Mouse (Mus musculus): ENCODE results near the gene Cfap46.
"Not testable (repeated sequence)": the region's sequence is repeated elsewhere in the genome, so short reads cannot be mapped to it uniquely, and the experiment has no call there.

The Cfap46 gene

DNA sequence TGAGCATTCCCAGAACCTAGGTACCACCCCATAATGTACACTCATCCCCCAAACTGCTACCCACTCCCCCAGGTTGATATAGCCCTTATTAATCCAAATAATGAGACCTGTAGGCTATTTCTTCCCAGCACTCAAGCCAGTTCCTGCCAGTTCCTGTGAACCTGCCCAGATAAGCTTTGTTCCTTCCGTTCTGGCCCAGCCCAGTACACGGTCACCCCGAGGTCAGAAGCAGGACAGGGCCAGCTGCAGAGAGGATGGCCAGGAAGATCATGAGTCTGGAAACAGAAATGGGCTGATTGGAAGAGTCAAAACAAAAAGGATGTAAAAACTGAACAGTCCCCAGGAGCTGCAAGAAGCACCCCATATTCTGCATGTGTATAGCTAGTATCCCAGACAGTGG lies 20.3 kb downstream of the Cfap46 start:
- DNase-seq (ENCODE audit: low spot score in 2 of 2), result no peak

DNA sequence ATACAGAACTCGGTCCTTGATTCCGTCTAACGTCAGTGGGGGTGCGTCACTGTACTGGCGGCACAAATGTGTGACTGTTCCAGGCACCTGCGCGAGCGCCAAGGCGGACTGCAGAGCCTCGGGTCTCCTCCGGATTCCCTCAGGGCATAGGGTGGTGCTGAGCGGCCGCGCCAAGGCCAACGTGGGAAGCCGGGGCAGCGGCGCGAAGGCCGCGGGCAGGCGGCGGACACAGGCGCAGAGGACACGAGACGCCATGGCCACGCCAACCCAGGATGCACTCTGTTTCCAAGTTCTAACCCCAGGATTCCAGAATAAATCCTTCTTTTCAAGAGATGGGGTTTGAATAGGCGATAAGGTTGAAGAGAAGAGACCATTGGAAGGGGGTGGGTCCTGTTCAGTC lies 23.7 kb downstream of the Cfap46 start:
- DNase-seq (ENCODE audit: low spot score in 2 of 2), result not testable (repeated sequence)

DNA sequence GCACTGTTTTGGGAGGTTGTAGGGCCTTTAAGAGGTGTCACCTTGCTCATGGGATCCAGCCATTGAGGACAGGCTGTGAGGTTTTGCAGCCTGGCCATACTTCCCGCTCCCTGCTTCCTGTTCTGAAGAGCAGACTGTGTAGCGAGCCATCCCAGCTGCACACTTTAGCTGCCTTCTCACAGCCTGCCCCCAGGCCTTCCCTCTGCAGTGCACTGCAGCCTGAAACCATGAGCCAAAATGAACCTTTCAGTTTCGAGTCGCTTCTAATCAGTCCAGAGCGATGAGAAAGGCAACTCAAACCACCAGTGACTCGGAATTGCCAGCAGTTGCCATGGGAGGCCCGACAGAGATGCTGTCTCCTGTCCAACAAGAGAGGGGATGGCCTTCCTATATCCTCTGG lies 33.9 kb downstream of the Cfap46 start:
- DNase-seq (ENCODE audit: low spot score in 2 of 2), result no peak

DNA sequence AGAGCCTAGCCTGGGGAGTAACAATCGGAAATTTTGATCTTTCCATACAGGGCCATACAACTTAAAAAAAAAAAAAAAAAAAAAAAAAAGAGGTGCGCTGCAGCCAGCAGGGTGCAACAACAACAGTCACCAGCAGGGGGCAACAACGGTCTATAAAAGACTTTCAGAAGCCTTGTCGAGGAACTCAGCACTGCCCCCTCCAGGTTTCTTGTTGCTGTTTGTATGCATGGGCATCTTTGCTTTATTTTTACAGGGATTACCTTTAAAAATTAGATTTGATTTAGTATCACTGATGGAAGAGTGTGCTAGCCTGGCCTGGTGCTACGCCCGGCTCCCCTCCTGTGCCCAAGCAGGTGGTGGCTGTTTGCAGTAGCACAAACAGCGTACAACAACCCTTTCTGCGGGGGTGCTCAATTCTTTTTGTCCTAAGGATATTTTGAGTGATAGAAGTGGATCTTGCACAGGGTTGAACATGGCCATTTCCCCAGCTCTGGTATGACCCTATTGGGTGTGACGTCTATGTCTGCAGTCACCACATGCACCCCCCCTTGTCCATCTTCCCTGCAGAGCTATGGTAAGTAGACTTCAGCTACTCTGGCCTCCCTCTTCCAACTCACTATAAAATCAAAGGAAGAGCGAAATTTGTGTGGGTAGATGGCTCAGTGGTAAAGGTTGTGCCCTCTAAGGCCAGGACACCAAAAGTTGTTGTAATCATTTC lies 35.4 kb downstream of the Cfap46 start:
- DNase-seq (ENCODE audit: low spot score in 2 of 2), result peak; percentile 84 to 94

DNA sequence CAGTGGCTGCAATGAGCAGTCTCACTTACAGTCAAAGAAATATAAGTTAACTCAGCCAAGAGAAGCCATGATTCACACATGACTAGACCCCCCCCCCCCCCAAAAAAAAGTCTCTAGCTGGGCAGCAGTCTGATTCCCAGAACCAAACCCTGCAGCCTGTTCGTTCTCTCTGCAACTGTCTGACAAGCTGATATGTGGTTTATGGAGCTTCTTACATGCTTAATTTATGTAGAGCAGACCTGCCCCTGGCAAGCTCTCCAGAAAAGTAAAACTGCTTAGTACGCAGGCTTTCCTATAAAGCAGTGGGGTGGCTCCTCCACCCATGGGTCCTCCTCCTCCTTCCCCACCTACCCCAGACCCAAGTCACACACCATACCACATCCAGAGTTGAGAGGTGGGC lies 50.2 kb downstream of the Cfap46 start:
- DNase-seq (ENCODE audit: low spot score in 2 of 2), result no peak

DNA sequence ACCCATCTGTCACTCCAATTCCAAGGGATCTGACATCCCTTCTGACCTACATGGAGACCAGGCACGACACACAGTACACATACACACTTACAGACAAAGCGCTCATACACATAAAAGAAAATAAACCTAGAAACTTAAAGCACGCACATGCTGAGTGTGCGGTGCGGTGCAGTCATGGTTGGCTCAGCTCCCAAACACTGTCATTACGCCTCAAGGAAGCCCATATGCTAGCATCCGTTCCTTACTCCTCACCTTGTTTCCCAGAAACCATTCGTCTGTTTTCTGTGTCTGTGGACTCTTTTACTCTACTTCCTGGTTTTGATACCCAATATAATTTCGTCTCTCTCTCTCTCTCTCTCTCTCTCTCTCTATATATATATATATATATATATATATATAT lies 58.5 kb downstream of the Cfap46 start:
- no peak for DNase-seq (ENCODE audit: low spot score in 2 of 2)

DNA sequence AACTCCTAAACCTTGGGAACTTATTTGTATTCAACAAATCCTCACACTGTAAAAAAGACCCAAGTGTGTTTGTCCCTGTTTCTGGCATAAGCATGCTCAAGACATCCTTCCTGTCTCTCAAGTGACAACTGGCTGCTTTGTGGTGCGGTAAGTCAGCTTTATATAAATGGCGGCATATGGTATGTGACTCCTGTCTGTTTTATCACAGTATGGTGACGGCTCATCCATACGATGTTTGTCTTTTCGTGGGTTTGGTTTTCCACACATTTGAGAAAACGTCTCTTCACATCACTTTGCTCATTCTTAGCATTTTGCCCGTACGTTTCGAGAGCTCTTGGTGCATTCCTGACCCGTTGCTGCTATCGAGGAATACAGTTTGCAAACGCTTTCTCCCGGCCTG lies 61.0 kb downstream of the Cfap46 start:
- no peak for DNase-seq (ENCODE audit: low spot score in 2 of 2)

DNA sequence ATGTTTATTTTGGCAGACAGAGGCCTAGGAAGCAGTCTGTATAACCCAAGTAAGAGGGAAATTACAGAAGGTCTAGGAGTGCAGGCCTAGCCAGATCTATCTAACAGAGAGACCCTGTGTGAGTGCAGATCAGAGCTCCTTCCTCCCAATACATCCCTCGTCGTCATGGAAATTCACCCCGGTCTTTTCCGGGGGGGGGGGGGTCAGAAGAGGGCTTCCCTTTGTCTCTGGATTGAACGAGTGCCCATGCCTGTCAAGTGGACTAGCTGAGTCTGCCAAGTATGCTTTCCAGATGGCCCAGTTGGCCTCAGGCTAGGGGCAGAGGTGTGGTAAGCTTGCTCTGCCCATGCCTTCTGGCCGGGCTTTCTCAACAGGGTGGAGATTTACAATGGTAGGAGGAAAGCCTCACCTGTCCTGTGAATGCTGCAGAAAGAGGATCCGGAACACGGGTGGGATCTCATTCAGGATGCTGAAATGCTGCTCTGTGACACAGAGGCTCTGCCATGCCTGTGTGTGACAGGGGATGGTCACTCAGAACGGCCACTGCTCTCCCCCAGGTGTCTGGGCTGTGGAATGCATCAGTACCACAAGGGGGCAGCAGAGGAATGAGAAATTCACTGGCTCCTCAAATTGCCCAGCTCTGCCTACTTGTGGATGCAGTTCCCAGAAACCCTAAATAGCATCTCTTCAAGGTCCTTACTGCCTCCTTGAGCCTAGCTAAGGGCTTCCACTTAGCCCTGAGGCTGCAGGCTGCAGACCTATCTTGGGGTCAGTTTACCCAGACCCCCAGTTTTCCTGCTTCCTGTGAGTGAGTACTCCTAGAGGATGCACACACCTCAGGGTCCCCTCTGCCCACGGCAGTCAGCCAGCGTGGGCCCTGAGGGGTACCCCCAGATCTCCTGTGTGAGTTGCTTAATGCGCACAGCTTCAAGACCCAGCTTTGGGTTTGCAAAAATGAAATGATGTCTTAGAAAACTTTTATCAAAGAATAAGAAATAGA lies 67.5 kb downstream of the Cfap46 start:
- DNase-seq (ENCODE audit: low spot score in 2 of 2), result peak in 1 of 2 experiments; percentile 72

DNA sequence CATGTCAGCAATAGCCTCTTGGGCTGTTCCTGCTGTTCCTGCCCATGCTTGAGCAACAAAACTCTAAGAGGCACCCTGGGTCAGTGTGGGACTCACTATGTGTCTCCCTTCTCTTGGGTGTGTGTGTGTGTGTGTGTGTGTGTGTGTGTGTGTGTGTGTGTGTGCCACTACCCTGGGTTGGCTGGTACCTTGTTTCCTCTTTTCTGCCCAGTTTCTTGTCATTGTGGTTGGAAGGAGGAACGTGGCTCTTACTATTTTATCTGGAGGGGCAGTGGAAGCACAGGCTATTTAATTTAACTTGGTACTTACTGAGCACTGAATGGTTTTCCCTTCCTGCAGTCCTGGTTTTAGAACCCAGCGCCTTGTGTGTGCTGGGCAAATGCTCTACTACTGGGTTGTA lies 73.3 kb downstream of the Cfap46 start:
- no peak for DNase-seq (ENCODE audit: low spot score in 2 of 2)

DNA sequence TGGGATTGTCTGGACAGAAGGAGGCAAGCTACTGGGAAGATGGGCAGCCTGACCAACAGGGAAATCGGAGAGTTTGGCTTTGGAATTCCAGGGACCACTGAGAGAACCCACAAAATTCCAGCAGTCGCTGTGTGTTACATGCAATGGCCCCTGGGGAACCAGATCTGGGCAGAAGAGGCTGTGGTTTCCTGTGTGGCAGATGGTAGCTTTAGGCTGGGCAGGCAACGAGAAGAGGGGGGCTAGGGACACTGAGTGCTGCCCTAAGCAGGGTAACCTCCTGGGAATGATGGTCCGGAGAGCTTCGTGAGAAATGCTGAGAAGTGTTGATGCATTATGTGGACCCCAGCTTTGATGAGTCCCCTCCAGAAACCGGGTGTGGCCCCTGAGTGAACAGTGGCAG lies 87.8 kb downstream of the Cfap46 start:
- no peak for DNase-seq (ENCODE audit: low spot score in 2 of 2)

DNA sequence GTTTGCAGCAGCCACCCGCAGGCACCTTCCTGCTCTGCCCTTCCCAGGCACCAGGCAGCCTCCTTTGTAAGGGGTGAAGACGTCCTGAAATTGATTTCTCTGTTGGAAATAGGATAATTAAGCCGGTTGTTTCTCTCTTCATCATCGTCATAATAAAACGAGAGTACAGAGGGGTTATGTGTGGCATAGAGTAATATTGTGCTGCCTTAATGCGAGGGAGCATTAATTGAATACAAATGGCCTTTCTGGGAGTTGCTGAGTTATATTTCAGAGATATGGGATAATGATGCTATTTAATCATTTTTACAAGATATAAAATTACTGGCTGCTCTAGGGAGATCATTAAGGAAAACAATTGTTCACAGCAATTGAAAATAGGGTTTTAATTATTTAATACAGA lies 88.3 kb downstream of the Cfap46 start:
- no peak for DNase-seq (ENCODE audit: low spot score in 2 of 2)

DNA sequence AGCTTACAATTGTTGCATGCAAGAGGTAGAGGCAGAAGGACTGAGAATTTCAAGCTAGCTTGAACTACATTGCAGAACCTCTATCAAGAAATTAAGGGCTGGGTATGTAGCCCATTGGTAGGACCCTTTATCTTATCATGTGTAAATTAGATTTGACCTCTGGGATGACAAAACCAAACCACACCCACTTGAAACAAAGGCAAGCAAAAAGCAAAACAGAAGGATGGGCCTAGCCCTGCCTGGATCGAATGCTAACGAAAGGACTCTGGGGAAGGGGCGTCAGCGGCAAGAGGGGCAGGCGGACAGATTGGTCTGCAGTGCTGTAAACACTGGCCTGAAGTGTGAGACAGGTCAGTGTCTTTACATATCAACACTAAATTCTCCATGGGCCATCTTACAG lies 92.3 kb downstream of the Cfap46 start:
- no peak for DNase-seq (ENCODE audit: low spot score in 2 of 2)

DNA sequence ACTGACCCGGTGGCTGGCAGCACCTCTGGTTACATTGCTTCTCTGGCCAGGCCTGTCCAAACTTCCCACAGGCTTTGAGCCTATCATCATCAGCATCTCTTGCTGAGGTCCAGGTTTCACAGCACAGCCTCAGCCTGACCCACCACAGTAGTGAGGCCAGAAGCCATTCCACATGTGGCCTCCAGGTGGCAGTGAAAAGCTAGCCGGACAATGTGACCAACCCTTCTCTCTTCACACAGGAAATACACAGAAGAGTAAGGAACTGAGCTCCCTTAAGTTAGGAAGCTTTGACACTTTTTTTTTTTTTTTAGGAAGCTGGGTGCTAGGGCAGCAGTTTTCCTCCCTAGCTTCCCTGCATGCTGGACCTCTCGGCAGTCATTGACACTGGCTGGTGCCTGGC lies 93.3 kb downstream of the Cfap46 start:
- DNase-seq (ENCODE audit: low spot score in 2 of 2), result no peak

DNA sequence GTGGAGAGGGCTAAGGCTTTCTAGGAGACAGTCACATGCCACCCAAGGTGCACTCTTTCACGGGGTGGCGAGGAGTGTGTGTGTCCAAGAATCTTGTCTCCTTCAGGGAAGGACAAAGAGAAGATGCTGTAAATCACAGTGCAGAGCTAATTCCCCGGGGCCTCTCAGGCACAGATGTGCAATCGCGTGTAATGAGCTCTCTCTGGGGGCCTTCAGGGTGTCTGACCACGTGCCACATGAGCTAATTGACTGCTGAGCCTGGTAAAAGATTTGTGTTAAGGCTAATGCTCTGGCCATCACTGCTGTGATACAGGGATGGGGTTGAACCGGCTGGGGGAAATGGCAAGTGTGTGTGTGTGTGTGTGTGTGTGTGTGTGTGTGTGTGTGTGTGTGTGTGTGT lies 95.7 kb downstream of the Cfap46 start:
- DNase-seq (ENCODE audit: low spot score in 2 of 2), result no peak

DNA sequence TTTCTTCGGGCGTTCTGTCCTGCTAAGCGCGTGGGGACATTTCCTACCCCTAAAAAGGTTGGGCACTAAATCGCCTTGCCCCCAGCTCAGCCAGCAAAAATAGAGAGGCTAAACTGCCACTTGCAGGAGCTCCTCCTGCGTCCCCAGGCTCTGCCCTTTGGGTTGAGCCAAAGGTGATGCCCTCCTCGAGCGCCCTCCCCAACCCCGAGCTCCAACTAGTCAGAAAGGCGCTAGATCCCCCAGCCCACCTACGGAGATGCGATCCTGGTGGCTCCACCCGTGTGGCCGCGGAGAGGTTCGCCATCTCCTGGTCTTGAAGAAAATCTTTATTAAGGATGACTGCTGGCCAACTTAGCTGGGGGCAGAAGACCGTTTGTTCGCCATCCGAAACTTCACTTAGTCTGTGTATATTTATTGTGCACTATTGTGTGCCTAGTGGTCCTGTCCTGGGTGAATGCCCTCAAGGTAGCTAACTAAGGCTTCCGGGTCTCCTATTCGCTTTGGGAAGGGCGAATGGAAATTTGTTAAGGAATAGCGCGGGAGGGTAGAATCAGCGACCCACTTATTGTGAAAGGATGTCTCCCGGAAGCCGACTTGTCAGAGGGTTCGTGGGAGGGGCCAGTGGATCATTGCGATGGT lies 98.3 kb downstream of the Cfap46 start:
- DNase-seq (ENCODE audit: low spot score in 2 of 2), result no peak

DNA sequence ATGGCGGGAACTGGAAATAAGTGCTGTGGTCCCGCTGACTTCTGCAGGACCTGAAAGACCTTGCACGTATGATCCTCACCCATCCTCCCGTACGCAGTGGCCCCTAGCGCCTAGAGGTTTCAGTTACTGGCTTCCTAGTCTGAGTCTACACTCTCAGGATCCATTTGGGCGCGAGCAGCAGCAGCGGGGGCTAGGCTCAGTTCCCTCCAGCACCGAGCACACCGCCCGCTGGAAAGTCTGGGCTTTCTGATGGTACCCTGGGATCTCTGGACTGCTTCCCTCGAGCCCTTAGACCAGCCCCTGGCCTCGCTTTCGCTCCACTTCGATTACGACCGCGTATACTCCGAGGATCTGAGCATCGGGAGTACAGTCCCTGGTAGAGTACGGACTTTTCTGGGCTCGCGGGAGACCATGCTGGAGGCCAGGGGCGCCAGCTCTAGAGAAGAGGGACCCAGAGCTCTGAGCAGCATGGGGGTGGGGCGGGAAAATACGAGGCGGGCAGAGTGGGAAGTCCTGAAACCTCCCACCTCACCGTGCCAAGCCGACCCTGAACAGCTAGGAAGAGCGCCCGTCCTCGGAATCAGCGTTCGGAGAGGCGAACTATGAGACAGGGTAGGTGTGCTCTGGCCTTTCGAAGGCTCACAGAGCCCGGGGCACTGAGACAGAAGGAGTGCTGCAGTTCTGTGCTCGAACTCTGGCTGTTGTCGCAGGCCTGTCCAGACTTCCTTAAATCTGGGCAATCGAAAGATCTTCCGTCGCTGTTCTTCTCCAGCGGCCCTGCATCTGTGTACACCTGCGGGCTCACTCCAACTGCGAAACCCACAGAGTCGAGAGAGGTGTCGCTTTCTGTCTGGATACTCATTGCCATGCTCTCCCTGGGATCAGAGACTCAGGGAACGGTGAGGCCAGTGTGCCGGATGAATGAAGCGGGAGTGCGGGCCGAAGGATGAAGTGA lies 99.1 kb downstream of the Cfap46 start:
- DNase-seq (ENCODE audit: low spot score in 2 of 2), result no peak

DNA sequence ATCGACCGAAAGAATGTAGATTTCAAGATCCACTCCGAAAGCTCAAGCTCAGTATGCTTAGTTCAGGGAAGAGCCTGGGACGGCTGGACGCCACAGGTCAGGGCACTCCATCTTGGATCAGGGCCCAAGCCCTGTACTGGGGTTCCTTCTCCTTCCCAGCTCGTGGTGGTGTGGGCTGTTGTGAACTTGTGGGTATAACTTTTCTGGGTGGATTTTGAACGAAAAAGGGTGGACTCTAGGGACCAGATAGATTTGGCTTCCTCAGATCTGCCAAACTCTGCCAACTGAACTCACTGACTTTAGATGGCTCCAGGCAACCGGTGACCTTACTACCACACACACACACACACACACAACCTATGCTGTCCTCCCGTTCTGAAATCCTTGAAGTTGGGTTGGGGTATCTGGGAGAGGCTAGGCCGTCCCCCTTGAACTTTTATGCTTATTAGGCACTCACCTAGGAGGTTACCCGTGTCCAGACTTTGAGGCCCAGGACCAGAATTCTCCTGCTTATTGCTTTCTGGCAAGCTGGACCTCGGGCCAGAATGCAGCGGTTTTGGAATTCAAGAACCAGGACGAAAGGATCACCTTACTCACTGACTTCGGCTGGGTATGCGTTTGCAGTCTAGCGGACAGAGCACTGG lies 100.4 kb downstream of the Cfap46 start:
- no peak for DNase-seq (ENCODE audit: low spot score in 2 of 2)

DNA sequence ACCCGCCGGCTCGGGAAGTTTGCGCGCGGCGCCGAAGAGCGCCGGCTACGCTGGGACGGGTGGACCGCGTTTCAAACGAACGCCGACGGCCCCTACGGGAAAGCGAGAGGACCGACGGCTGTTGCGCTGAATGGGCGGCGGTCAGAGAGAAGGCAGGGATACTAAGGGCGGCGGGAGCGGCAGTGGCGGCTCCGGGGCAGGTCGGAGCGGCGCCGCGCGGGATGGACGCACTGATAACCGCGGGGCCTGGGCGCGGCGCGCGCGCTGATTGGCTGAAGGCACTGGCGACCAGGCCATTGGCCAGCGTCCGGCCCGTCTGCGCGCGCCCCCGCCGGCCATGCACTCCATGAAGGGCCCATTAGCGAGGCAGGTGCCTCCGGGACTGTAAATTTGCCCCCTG lies 101.0 kb downstream of the Cfap46 start, which contains the start of gene Nkx6-2:
TSS of gene Nkx6-2 (minus strand) at position 203 of the 400 bp plus-strand sequence.
- DNase-seq (ENCODE audit: low spot score in 2 of 2), result no peak

DNA sequence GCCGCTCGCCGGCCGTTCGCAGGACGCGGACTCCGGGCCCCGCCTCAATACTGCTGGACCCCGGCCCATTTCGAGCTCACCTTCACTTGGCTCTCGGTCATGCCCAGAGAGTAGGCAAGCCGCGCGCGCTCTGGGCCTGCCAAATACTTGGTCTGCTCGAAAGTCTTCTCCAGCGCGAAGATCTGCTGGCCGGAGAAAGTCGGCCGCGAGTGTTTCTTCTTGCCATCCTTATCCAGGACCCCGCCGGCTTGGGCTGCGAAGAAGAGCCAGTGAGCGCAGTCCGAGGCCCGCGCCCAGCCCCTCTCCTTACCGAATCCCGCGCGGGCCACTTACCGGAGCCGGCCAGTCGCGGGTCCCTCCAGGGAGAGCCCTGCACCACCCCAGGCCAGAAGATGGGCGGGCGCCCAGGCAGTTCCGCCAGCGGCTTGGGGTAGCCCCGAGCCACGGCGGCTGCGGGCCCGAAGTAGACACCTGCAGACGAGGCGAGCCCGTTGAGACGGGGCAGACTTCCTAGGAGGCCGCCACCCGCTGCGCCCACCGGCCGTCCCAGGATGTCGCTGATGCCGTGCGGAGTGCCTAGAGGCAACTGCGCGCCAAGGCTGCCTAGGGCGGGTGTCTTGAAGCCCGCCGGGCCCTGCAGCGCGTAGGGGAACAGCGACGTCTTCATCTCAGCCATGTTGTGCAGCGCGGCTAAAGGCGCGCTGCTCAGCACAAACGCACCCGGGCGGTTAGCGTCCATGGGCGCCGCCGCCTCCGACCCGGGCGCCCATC lies 101.6 kb downstream of the Cfap46 start:
- no peak for DNase-seq (ENCODE audit: low spot score in 2 of 2)
